Comparison of ENCODE assay signal across 8 mouse cellular contexts in genomic region chr8:125950007-125950940, GRCm38 (mm10). TPM values are rescaled to one million over a fixed set of nuclear protein-coding genes. Genes with fewer than 3 reads are reported as not detected.
DNase-seq lines count a peak whose midpoint lies in the region; ATAC-seq and TF ChIP-seq lines count a peak whose summit lies in the region.

No protein-coding gene starts in this region.

- DNase-seq in ES-CJ7 (ENCODE audit: low read depth, low spot score) = peak; percentile 99
- DNase-seq in cerebellum, adult 11-12 months = peak; percentile 88
- DNase-seq in heart, postnatal 14 days = peak; percentile 75 to 86
- peak; percentile 86 for DNase-seq in large intestine, adult 2 months (ENCODE audit: low read depth, low spot score)
- DNase-seq in liver, postnatal 0 days = peak; percentile 76
- peak; percentile 8 to 45 for DNase-seq in thymus, adult 18-20 months

- 21% methylated on average over 23 of the region's 23 CpGs for WGBS in forebrain, embryonic 15.5 days
- WGBS in large intestine, adult 2 months = 17% methylated on average over 23 of the region's 23 CpGs
- WGBS in liver, postnatal 0 days (ENCODE audit: insufficient replicate concordance) = 18% methylated on average over 23 of the region's 23 CpGs
- WGBS in neural tube, embryonic 15.5 days = 24% methylated on average over 23 of the region's 23 CpGs

- H3K4me2 ChIP-seq in forebrain, embryonic 15.5 days (replicated peaks) = no peak overlapping the region; the same call in 1 of the 2 replicates
- H3K4me2 ChIP-seq in liver, postnatal 0 days (ENCODE audit: low read depth, low read length) = no peak overlapping the region
- H3K4me2 ChIP-seq in neural tube, embryonic 15.5 days = peak overlapping the region; percentile 11; the same call in 1 of the 2 replicates

- no peaks in the 10 kb centered on the region for H3K9me3 ChIP-seq in forebrain, embryonic 15.5 days
- no peaks in the 10 kb centered on the region for H3K9me3 ChIP-seq in liver, postnatal 0 days (ENCODE audit: low read length)
- no peaks in the 10 kb centered on the region for H3K9me3 ChIP-seq in neural tube, embryonic 15.5 days (replicated peaks)

- intact Hi-C loops in heart, postnatal 14 days (cut with DNase I) = loop anchor here (2.0 kb wide), 1 partner anchor 131 kb away; no protein-coding TSS in a partner anchor

- TF ChIP-seq EP300 in liver, postnatal 0 days (IDR thresholded peaks at IDR 0.05; ENCODE audit: low read depth) = no peak

- H3K27me3 ChIP-seq in forebrain, embryonic 15.5 days = no peaks in the 10 kb centered on the region
- H3K27me3 ChIP-seq in liver, postnatal 0 days (ENCODE audit: insufficient read depth, low read length) = no peaks in the 10 kb centered on the region
- peaks cover 18% of the 10 kb centered on the region; the same call in 1 of the 2 replicates for H3K27me3 ChIP-seq in neural tube, embryonic 15.5 days (replicated peaks)

- no peak overlapping the region; the same call in 1 of the 2 replicates for H3K9ac ChIP-seq in forebrain, embryonic 15.5 days (replicated peaks)
- H3K9ac ChIP-seq in liver, postnatal 0 days (replicated peaks) = no peak overlapping the region
- no peak overlapping the region for H3K9ac ChIP-seq in neural tube, embryonic 15.5 days (replicated peaks)

- peak; percentile 98 for TF ChIP-seq CTCF in liver, postnatal 0 days (IDR thresholded peaks at IDR 0.05; ENCODE audit: low read depth)

- no peaks in the 10 kb centered on the region for H3K4me1 ChIP-seq in forebrain, embryonic 15.5 days
- no peaks in the 10 kb centered on the region for H3K4me1 ChIP-seq in liver, postnatal 0 days (ENCODE audit: insufficient read depth)
- H3K4me1 ChIP-seq in neural tube, embryonic 15.5 days = no peaks in the 10 kb centered on the region

- H3K27ac ChIP-seq in forebrain, embryonic 15.5 days (replicated peaks) = no peak overlapping the region
- H3K27ac ChIP-seq in liver, postnatal 0 days (ENCODE audit: low read depth) = no peak overlapping the region
- H3K27ac ChIP-seq in neural tube, embryonic 15.5 days (replicated peaks) = no peak overlapping the region

- no peak overlapping the region for H3K4me3 ChIP-seq in forebrain, embryonic 15.5 days
- H3K4me3 ChIP-seq in liver, postnatal 0 days (ENCODE audit: low read depth, low read length) = no peak overlapping the region
- no peak overlapping the region for H3K4me3 ChIP-seq in neural tube, embryonic 15.5 days (replicated peaks)

- H3K36me3 ChIP-seq in forebrain, embryonic 15.5 days = no peaks in the 10 kb centered on the region
- no peaks in the 10 kb centered on the region for H3K36me3 ChIP-seq in liver, postnatal 0 days (replicated peaks; ENCODE audit: insufficient read depth, low read length)
- no peaks in the 10 kb centered on the region for H3K36me3 ChIP-seq in neural tube, embryonic 15.5 days

- ATAC-seq in forebrain, embryonic 15.5 days (replicated peaks) = peak; percentile 91
- peak; percentile 83 for ATAC-seq in liver, postnatal 0 days
- ATAC-seq in neural tube, embryonic 15.5 days (ENCODE audit: low FRiP score) = peak; percentile 92

RNA-seq across cellular contexts. Expression of gene Map3k21, which starts 40.0 kb away (rescaled TPM):
- polyA plus RNA-seq in forebrain, embryonic 15.5 days (2015; fragmentation: Nextera tagmentation; extraction: Ambion mirVana) = 0.20 and 0.50 TPM in 2 replicates
- total RNA-seq in heart, postnatal 14 days (2021) = under 1 TPM; 0.24 to 0.36 TPM
- polyA plus RNA-seq in large intestine, adult 2 months (2012; rRNA removed) = 9.9 and 17.1 TPM in 2 replicates
- 0.39 and 0.56 TPM in 2 replicates for polyA plus RNA-seq in liver, postnatal 0 days (2015; fragmentation: Nextera tagmentation; extraction: Ambion mirVana)
- 0.59 and 0.86 TPM in 2 replicates for polyA plus RNA-seq in neural tube, embryonic 15.5 days (2015; fragmentation: Nextera tagmentation; extraction: Ambion mirVana)

RNA-seq across cellular contexts. Expression of gene Kcnk1, which starts 44.7 kb away (rescaled TPM):
- polyA plus RNA-seq in forebrain, embryonic 15.5 days (2015; fragmentation: Nextera tagmentation; extraction: Ambion mirVana) = 12.0 and 14.4 TPM in 2 replicates
- not detected for total RNA-seq in heart, postnatal 14 days (2021)
- polyA plus RNA-seq in large intestine, adult 2 months (2012; rRNA removed) = 58.0 and 59.0 TPM in 2 replicates
- polyA plus RNA-seq in liver, postnatal 0 days (2015; fragmentation: Nextera tagmentation; extraction: Ambion mirVana) = 0.33 and 0.39 TPM in 2 replicates
- 23.8 and 23.9 TPM in 2 replicates for polyA plus RNA-seq in neural tube, embryonic 15.5 days (2015; fragmentation: Nextera tagmentation; extraction: Ambion mirVana)

RNA-seq across cellular contexts. Expression of gene Pcnx2, which starts 52.2 kb away (rescaled TPM):
- 3.8 and 4.2 TPM in 2 replicates for polyA plus RNA-seq in forebrain, embryonic 15.5 days (2015; fragmentation: Nextera tagmentation; extraction: Ambion mirVana)
- under 1 TPM; 0.61 to 0.88 TPM for total RNA-seq in heart, postnatal 14 days (2021)
- 0.16 and 0.20 TPM in 2 replicates for polyA plus RNA-seq in large intestine, adult 2 months (2012; rRNA removed)
- polyA plus RNA-seq in liver, postnatal 0 days (2015; fragmentation: Nextera tagmentation; extraction: Ambion mirVana) = 0.04 and 0.05 TPM in 2 replicates
- 3.6 and 4.8 TPM in 2 replicates for polyA plus RNA-seq in neural tube, embryonic 15.5 days (2015; fragmentation: Nextera tagmentation; extraction: Ambion mirVana)

Comparison
In these comparisons a context has a peak if more than half of its experiments do, and no peak if none do; other contexts are left out.
1. DNase-seq: peak in every context shown above with its lines; median percentile 99 in ES-CJ7; 88 in cerebellum, adult 11-12 months; 86 in large intestine, adult 2 months; 80 in heart, postnatal 14 days; 76 in liver, postnatal 0 days; 26 in thymus, adult 18-20 months.